Mouse (Mus musculus) erythroblast, embryonic 14.5 days (primary cell): ENCODE measurements around the gene Gtpbp4.
"Not testable (repeated sequence)": the region's sequence is repeated elsewhere in the genome, so short reads cannot be mapped to it uniquely, and the experiment has no call there.

Source experiments
- GATA1 ChIP-seq: IDR thresholded peaks from 2 replicates; pipeline ENCODE4 v1.6.1; 2012; ENCODE audit warnings: low read length, inconsistent platforms, mixed read lengths
- TAL1 ChIP-seq: IDR thresholded peaks from 3 replicates; pipeline ENCODE4 v1.6.1; 2012; ENCODE audit warnings: low read length, inconsistent platforms, mixed read lengths

DNA sequence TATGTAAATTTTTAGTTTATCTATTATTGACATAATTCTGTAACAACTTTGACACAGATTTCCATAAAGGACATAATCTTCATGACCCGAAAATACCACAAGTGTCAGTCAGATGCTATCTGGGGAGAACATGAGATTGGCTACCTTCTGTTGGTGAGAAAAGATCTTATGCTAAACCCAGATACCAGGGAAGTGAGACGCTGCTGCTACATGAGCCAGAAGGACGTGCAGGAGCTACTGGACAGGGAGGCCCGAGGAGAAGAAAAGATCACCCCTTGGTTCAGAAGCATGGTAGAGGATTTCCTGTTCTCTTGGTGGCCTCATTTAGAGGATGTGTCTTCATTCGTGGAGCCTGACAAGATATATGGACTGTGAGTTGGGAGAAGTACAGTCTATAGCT, 36.8 kb downstream of the Gtpbp4 start:
- not testable (repeated sequence) for TF ChIP-seq GATA1, TAL1
